Comparison of ENCODE assay signal across 14 mouse cellular contexts in genomic region chr8:121119635-121120455, GRCm38 (mm10). TPM values are rescaled to one million over a fixed set of nuclear protein-coding genes. Genes with fewer than 3 reads are reported as not detected.
DNase-seq lines count a peak whose midpoint lies in the region; ATAC-seq and TF ChIP-seq lines count a peak whose summit lies in the region.
"Had no signal": no experiment of that assay in that cellular context is flagged by ENCODE, and none has a peak within 500 bp of the region (broad histone marks: within the 10 kb centered on the region; RNA-seq: fewer than 3 reads in every experiment).

No protein-coding gene starts in this region.

- no peaks in the 10 kb centered on the region for H3K9me3 ChIP-seq in kidney, embryonic 15.5 days (replicated peaks)
- H3K9me3 ChIP-seq in limb, embryonic 15.5 days: no peaks in the 10 kb centered on the region
- H3K9me3 ChIP-seq: stomach, embryonic 15.5 days had no signal

- intact Hi-C loops in left cerebral cortex, postnatal 25 days (cut with DNase I): no loop called here

- peak overlapping the region; percentile 98 for H3K27ac ChIP-seq in kidney, embryonic 15.5 days
- peak overlapping the region; percentile 53 for H3K27ac ChIP-seq in embryonic fibroblast, embryonic 13.5 days (ENCODE audit: insufficient read depth, low read length)
- H3K27ac ChIP-seq in limb, embryonic 15.5 days: no peak overlapping the region
- H3K27ac ChIP-seq: stomach, embryonic 15.5 days had no signal

- peaks cover 19% of the 10 kb centered on the region for H3K36me3 ChIP-seq in kidney, embryonic 15.5 days
- no peaks in the 10 kb centered on the region for H3K36me3 ChIP-seq in limb, embryonic 15.5 days
- H3K36me3 ChIP-seq: stomach, embryonic 15.5 days had no signal

- peak overlapping the region; percentile 93 for H3K9ac ChIP-seq in kidney, embryonic 15.5 days
- no peak overlapping the region for H3K9ac ChIP-seq in limb, embryonic 15.5 days
- H3K9ac ChIP-seq: stomach, embryonic 15.5 days had no signal

- no peak for ATAC-seq in kidney, embryonic 15.5 days (replicated peaks; ENCODE audit: low FRiP score)
- no peak for ATAC-seq in limb, embryonic 15.5 days (ENCODE audit: insufficient number of reproducible peaks, low FRiP score, low TSS enrichment, low read depth)
- ATAC-seq: intestine, embryonic 16.5 days had no signal

- peak overlapping the region; percentile 88 for H3K4me3 ChIP-seq in kidney, embryonic 15.5 days (replicated peaks)
- H3K4me3 ChIP-seq in embryonic fibroblast, embryonic 13.5 days (ENCODE audit: insufficient read depth, low read length): peak overlapping the region; percentile 83
- peak overlapping the region; percentile 57 for H3K4me3 ChIP-seq in limb, embryonic 15.5 days

- H3K4me2 ChIP-seq in kidney, embryonic 15.5 days: peak overlapping the region; percentile 82
- H3K4me2 ChIP-seq in limb, embryonic 15.5 days: peak overlapping the region; percentile 84
- H3K4me2 ChIP-seq: stomach, embryonic 15.5 days had no signal

- peaks cover 69% of the 10 kb centered on the region for H3K4me1 ChIP-seq in kidney, embryonic 15.5 days
- H3K4me1 ChIP-seq in embryonic fibroblast, embryonic 13.5 days (ENCODE audit: control insufficient read depth, insufficient read depth, low read length): peaks cover 3% of the 10 kb centered on the region
- H3K4me1 ChIP-seq in limb, embryonic 15.5 days: peaks cover 33% of the 10 kb centered on the region

- TF ChIP-seq CTCF in embryonic fibroblast, embryonic 13.5 days (IDR thresholded peaks at IDR 0.05; ENCODE audit: borderline replicate concordance, insufficient read depth, low read length): no peak

- TF ChIP-seq POLR2A in embryonic fibroblast, embryonic 13.5 days (IDR thresholded peaks at IDR 0.05; ENCODE audit: low read depth, low read length): no peak

- H3K27me3 ChIP-seq in kidney, embryonic 15.5 days: peaks cover 70% of the 10 kb centered on the region
- H3K27me3 ChIP-seq in limb, embryonic 15.5 days: peaks cover 93% of the 10 kb centered on the region

- WGBS in kidney, embryonic 15.5 days: 6% methylated on average over 12 of the region's 12 CpGs
- 21% methylated on average over 12 of the region's 12 CpGs for WGBS in limb, embryonic 15.5 days

- peak; percentile 35 for DNase-seq in embryo, embryonic 10.5 days (ENCODE audit: low spot score)
- DNase-seq in embryo, embryonic 10 days (ENCODE audit: low spot score): no peak
- DNase-seq in kidney, adult 9 months: no peak
- DNase-seq in right cerebral cortex, postnatal 14 days: no peak
- no peak for DNase-seq in left cerebral cortex, postnatal 25 days (ENCODE audit: low spot score in 2 of 2)
- DNase-seq: adrenal gland, postnatal 36 days; cerebellum, adult 2 months; lung, postnatal 14 days; right cerebral cortex, postnatal 25 days had no signal

RNA-seq across cellular contexts. Expression of gene Foxc2, which starts 3.9 kb away (rescaled TPM):
- 40.8 and 42.3 TPM in 2 replicates for polyA plus RNA-seq in kidney, embryonic 15.5 days (2015; fragmentation: Nextera tagmentation; extraction: Ambion mirVana)
- polyA plus RNA-seq in embryonic fibroblast, embryonic 13.5 days (2011; ENCODE audit: insufficient read length, low read depth, missing spikeins): 14.6 and 18.1 TPM in 2 replicates
- polyA plus RNA-seq in limb, embryonic 15.5 days (2015; fragmentation: Nextera tagmentation; extraction: Ambion mirVana): 6.4 and 6.8 TPM in 2 replicates
- total RNA-seq in left cerebral cortex, postnatal 25 days (2021): 1 to 10 TPM; 1.8 to 2.1 TPM

RNA-seq across cellular contexts. Expression of gene Foxl1, which starts 7.9 kb away (rescaled TPM):
- polyA plus RNA-seq in kidney, embryonic 15.5 days (2015; fragmentation: Nextera tagmentation; extraction: Ambion mirVana): 6.7 and 6.9 TPM in 2 replicates
- 1.1 and 2.0 TPM in 2 replicates for polyA plus RNA-seq in embryonic fibroblast, embryonic 13.5 days (2011; ENCODE audit: insufficient read length, low read depth, missing spikeins)
- 0.20 and 0.29 TPM in 2 replicates for polyA plus RNA-seq in limb, embryonic 15.5 days (2015; fragmentation: Nextera tagmentation; extraction: Ambion mirVana)
- total RNA-seq in left cerebral cortex, postnatal 25 days (2021): under 1 TPM; 0.16 to 0.30 TPM
- polyA plus RNA-seq: cerebellum, adult 2 months had no signal

RNA-seq across cellular contexts. Expression of gene Mthfsd, which starts 11.7 kb away (rescaled TPM):
- polyA plus RNA-seq in kidney, embryonic 15.5 days (2015; fragmentation: Nextera tagmentation; extraction: Ambion mirVana): 65.5 and 67.1 TPM in 2 replicates
- polyA plus RNA-seq in embryonic fibroblast, embryonic 13.5 days (2011; ENCODE audit: insufficient read length, low read depth, missing spikeins): 58.3 and 63.3 TPM in 2 replicates
- polyA plus RNA-seq in limb, embryonic 15.5 days (2015; fragmentation: Nextera tagmentation; extraction: Ambion mirVana): 61.1 and 62.0 TPM in 2 replicates
- 10 to 100 TPM; 38.3 to 40.7 TPM for total RNA-seq in left cerebral cortex, postnatal 25 days (2021)

RNA-seq across cellular contexts. Expression of gene Foxf1, which starts 35.7 kb away (rescaled TPM):
- 1.6 and 5.2 TPM in 2 replicates for polyA plus RNA-seq in kidney, embryonic 15.5 days (2015; fragmentation: Nextera tagmentation; extraction: Ambion mirVana)
- polyA plus RNA-seq in embryonic fibroblast, embryonic 13.5 days (2011; ENCODE audit: insufficient read length, low read depth, missing spikeins): 6.9 TPM in 2 replicates
- 0.22 and 0.37 TPM in 2 replicates for polyA plus RNA-seq in limb, embryonic 15.5 days (2015; fragmentation: Nextera tagmentation; extraction: Ambion mirVana)
- total RNA-seq in left cerebral cortex, postnatal 25 days (2021): 1 to 10 TPM in 1 of 2 experiments, under 1 TPM in 1; 0.87 to 1.1 TPM
